Mouse (Mus musculus) small intestine, adult 2 months (tissue): ENCODE measurements around the gene Cmtm3.

Source experiments
- CTCF ChIP-seq: fragments of 200-500 bp; IDR thresholded peaks from 2 replicates; pipeline ENCODE4 v1.5.1; 2012; ENCODE audit warnings: low read depth, mild to moderate bottlenecking, control low read depth, inconsistent platforms, low read length, moderate library complexity, mixed read lengths; ENCODE audit not compliant: insufficient replicate concordance, insufficient read length; ENCODE audit errors: extremely low read depth
- POLR2A ChIP-seq: fragments of 200-500 bp; IDR thresholded peaks from 2 replicates; pipeline ENCODE4 v1.6.1; 2012; ENCODE audit warnings: low read depth, mild to moderate bottlenecking, control low read depth, inconsistent platforms, low read length, moderate library complexity

- TF ChIP-seq POLR2A, result no peak
- TF ChIP-seq CTCF, result no peak
Observed at GRCm38 (mm10) chr8:104367398-104367797, 28.2 kb downstream of the Cmtm3 start.
